Mouse (Mus musculus) telencephalon, adult 2 months (tissue): ENCODE measurements around the gene Enpp4.

Experiments used
- DNase-seq: peaks from one replicate; pipeline ENCODE4 v3.0.0-alpha.2; 2011; ENCODE audit warnings: low read depth, low spot score

Enpp4 gene

GRCm38 (mm10) chr17:44105287-44106138 lies at the start of gene Enpp4:
TSS of gene Enpp4 (minus strand) at chr17:44105809.
- peak; percentile 84 for DNase-seq

GRCm38 (mm10) chr17:44155204-44155603 lies 49.6 kb upstream of the Enpp4 start:
- no peak for DNase-seq

GRCm38 (mm10) chr17:44153871-44154270 lies 48.3 kb upstream of the Enpp4 start:
- DNase-seq: no peak

GRCm38 (mm10) chr17:44151889-44152288 lies 46.3 kb upstream of the Enpp4 start:
- DNase-seq: no peak

- no peak for DNase-seq
Measured at GRCm38 (mm10) chr17:44151130-44151529, 45.5 kb upstream of the Enpp4 start.

GRCm38 (mm10) chr17:44148109-44148846 lies 42.7 kb upstream of the Enpp4 start:
- DNase-seq: no peak

- no peak for DNase-seq
Measured at GRCm38 (mm10) chr17:44145806-44146205, 40.2 kb upstream of the Enpp4 start.

- no peak for DNase-seq
Measured at GRCm38 (mm10) chr17:44136863-44137640, 31.4 kb upstream of the Enpp4 start.

- DNase-seq: no peak
Measured at GRCm38 (mm10) chr17:44136018-44136417, 30.4 kb upstream of the Enpp4 start.

GRCm38 (mm10) chr17:44134545-44134944 lies 28.9 kb upstream of the Enpp4 start:
- DNase-seq: no peak

- no peak for DNase-seq
Measured at GRCm38 (mm10) chr17:44134106-44134505, 28.5 kb upstream of the Enpp4 start.

- peak; percentile 41 for DNase-seq
Measured at GRCm38 (mm10) chr17:44130429-44130828, 24.8 kb upstream of the Enpp4 start.

- DNase-seq: no peak
Measured at GRCm38 (mm10) chr17:44129092-44129750, 23.6 kb upstream of the Enpp4 start.

- no peak for DNase-seq
Measured at GRCm38 (mm10) chr17:44121366-44122100, 15.9 kb upstream of the Enpp4 start.

- DNase-seq: no peak
Measured at GRCm38 (mm10) chr17:44118231-44118630, 12.6 kb upstream of the Enpp4 start.

- no peak for DNase-seq
Measured at GRCm38 (mm10) chr17:44117721-44118120, 12.1 kb upstream of the Enpp4 start.

GRCm38 (mm10) chr17:44116584-44116983 lies 11.0 kb upstream of the Enpp4 start:
- DNase-seq: no peak

- no peak for DNase-seq
Measured at GRCm38 (mm10) chr17:44108331-44108730, 2.7 kb upstream of the Enpp4 start.

GRCm38 (mm10) chr17:44101961-44102360 lies 3.6 kb downstream of the Enpp4 start:
- DNase-seq: no peak

- DNase-seq: no peak
Measured at GRCm38 (mm10) chr17:44100906-44101305, 4.7 kb downstream of the Enpp4 start.

- no peak for DNase-seq
Measured at GRCm38 (mm10) chr17:44100486-44100885, 5.1 kb downstream of the Enpp4 start.
